Mouse (Mus musculus) heart, embryonic 12.5 days (tissue): ENCODE results near the gene Tagln3. TPM values are rescaled to one million over a fixed set of nuclear protein-coding genes. Genes with fewer than 3 reads are reported as not detected.

ENCODE experiments used
- ATAC-seq: fragments of 200-750 bp; cut with Nextera tagmentation; 2 replicates; pipeline ENCODE4 v1.8.0; 2017; ENCODE audit warnings: moderate TSS enrichment, moderate library complexity; ENCODE audit not compliant: insufficient number of reproducible peaks, low FRiP score
- H3K27ac ChIP-seq: fragments of 300-500 bp; sonication (generic); 2 replicates; pipeline ENCODE4 v1.5.1; 2016; ENCODE audit warnings: mild to moderate bottlenecking, moderate library complexity; ENCODE audit not compliant: poor library complexity, severe bottlenecking
- H3K27me3 ChIP-seq: fragments of 300-500 bp; sonication (generic); replicated peaks from 2 replicates; pipeline ENCODE4 v1.6.1; 2016; ENCODE audit warnings: mild to moderate bottlenecking, moderate library complexity
- H3K36me3 ChIP-seq: fragments of 300-500 bp; sonication (generic); 2 replicates; pipeline ENCODE4 v1.6.1; 2016; ENCODE audit warnings: mild to moderate bottlenecking, moderate library complexity
- H3K4me1 ChIP-seq: fragments of 300-500 bp; sonication (generic); replicated peaks from 2 replicates; pipeline ENCODE4 v1.6.1; 2016; ENCODE audit warnings: mild to moderate bottlenecking
- H3K4me2 ChIP-seq: fragments of 300-500 bp; sonication (generic); 2 replicates; pipeline ENCODE4 v1.6.1; 2016; ENCODE audit warnings: mild to moderate bottlenecking, moderate library complexity
- H3K4me3 ChIP-seq: fragments of 300-500 bp; sonication (generic); 2 replicates; pipeline ENCODE4 v1.5.1; 2016; ENCODE audit warnings: mild to moderate bottlenecking
- H3K9ac ChIP-seq: fragments of 300-500 bp; sonication (generic); 2 replicates; pipeline ENCODE4 v1.6.1; 2016; ENCODE audit warnings: mild to moderate bottlenecking, moderate library complexity
- H3K9me3 ChIP-seq: fragments of 300-500 bp; sonication (generic); replicated peaks from 2 replicates; pipeline ENCODE4 v1.6.1; 2016; ENCODE audit warnings: mild to moderate bottlenecking, moderate library complexity
- WGBS: fragments of 180-500 bp; shearing (Covaris S2); methylation state at CpG from one replicate; pipeline ENCODE4 v1.1.7; 2016; 5-methylcytosine and 5-hydroxymethylcytosine counted together
- polyA plus RNA-seq: library from polyadenylated mRNA; unstranded; fragments of >200 nt; fragmentation: Nextera tagmentation; extraction: Ambion mirVana; gene quantifications from 2 replicates; pipeline ENCODE4 v1.2.1, GENCODE M21; 2016

Gene Tagln3
- polyA plus RNA-seq, 1 experiment from 2014 or later = 10.0 TPM

DNA sequence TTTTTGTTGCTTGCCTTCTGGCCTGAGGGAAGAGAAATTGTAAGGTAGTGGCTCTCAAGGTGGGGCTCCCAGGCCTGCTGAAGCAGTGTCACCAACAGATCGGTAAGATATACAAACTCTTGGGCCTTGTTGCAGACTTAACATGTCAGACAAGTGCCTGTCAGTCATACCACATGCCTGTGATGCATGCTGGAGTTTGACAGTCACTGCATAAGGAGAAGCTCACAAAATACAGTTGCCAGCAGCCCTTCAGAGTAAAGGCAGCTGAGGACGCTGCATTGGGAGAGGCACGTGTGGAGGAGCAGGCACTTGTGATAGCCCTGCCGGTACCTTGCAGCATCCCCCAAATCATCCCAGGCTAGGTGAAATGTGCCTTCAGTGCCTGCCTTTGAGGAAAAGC lies 6.1 kb downstream of the Tagln3 start:
- Histone ChIP-seq H3K9me3 (no peaks in the 10 kb centered on the region), H3K9ac (no peak overlapping the region), H3K4me3 (no peak overlapping the region), H3K4me1 (peaks cover 4% of the 10 kb centered on the region; the same call in 1 of the 2 replicates), H3K27ac (no peak overlapping the region), H3K27me3 (no peaks in the 10 kb centered on the region), H3K36me3 (peaks cover 6% of the 10 kb centered on the region), H3K4me2 (no peak overlapping the region)
- no peak for ATAC-seq
- 76% methylated on average over 4 of the region's 4 CpGs for WGBS

GRCm38 (mm10) chr16:45714489-45715150 lies 9.8 kb downstream of the Tagln3 start:
- no peak overlapping the region for H3K27ac ChIP-seq
- WGBS = 69% methylated on average over 5 of the region's 5 CpGs
- peaks cover 6% of the 10 kb centered on the region for H3K36me3 ChIP-seq
- no peak overlapping the region for H3K4me3 ChIP-seq
- no peak overlapping the region for H3K4me2 ChIP-seq
- H3K9me3 ChIP-seq = no peaks in the 10 kb centered on the region
- no peaks in the 10 kb centered on the region for H3K4me1 ChIP-seq
- no peaks in the 10 kb centered on the region for H3K27me3 ChIP-seq
- no peak overlapping the region for H3K9ac ChIP-seq
- ATAC-seq = no peak

- 74% methylated on average over 1 of the region's 1 CpGs for WGBS
- H3K4me1 ChIP-seq = no peaks in the 10 kb centered on the region
- H3K4me3 ChIP-seq = no peak overlapping the region
- no peaks in the 10 kb centered on the region for H3K9me3 ChIP-seq
- no peak overlapping the region for H3K27ac ChIP-seq
- H3K27me3 ChIP-seq = no peaks in the 10 kb centered on the region
- no peak for ATAC-seq
- H3K4me2 ChIP-seq = no peak overlapping the region
- no peak overlapping the region for H3K9ac ChIP-seq
- peaks cover 6% of the 10 kb centered on the region for H3K36me3 ChIP-seq
Observed at GRCm38 (mm10) chr16:45713878-45714277, 10.5 kb downstream of the Tagln3 start.

- Histone ChIP-seq H3K27ac (no peak overlapping the region), H3K27me3 (no peaks in the 10 kb centered on the region), H3K4me3 (no peak overlapping the region), H3K9me3 (no peaks in the 10 kb centered on the region), H3K4me2 (no peak overlapping the region), H3K4me1 (no peaks in the 10 kb centered on the region), H3K9ac (no peak overlapping the region), H3K36me3 (peaks cover 6% of the 10 kb centered on the region)
- WGBS = 85% methylated on average over 5 of the region's 5 CpGs
- no peak for ATAC-seq
Observed at GRCm38 (mm10) chr16:45713261-45713660, 11.1 kb downstream of the Tagln3 start.

- Histone ChIP-seq H3K36me3 (peaks cover under 1% of the 10 kb centered on the region; the same call in 1 of the 2 replicates), H3K9ac (no peak overlapping the region), H3K9me3 (no peaks in the 10 kb centered on the region), H3K27me3 (no peaks in the 10 kb centered on the region), H3K27ac (no peak overlapping the region), H3K4me1 (no peaks in the 10 kb centered on the region), H3K4me2 (no peak overlapping the region), H3K4me3 (no peak overlapping the region)
- ATAC-seq = no peak
- WGBS = 69% methylated on average over 7 of the region's 7 CpGs
Observed at GRCm38 (mm10) chr16:45711263-45711662, 13.1 kb downstream of the Tagln3 start.

DNA sequence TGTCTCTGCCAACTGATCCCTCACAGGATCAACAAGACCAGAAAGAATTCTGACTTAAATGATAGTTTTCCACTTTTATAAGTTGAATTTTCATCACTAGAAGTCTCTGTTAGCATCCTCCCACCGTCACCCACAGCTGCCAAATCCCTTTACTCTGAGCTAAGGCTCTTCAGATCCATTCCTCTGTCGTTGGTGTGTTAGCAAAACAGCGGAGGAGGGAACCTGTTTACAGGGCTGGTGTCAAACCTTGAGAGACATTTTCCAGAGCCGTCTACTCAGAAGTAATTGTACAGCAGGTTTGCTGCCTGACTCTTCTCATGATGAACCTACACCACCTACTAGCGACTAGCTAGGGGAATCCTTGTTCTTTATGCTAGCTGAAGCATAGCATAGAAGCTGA lies 25.1 kb downstream of the Tagln3 start:
- Histone ChIP-seq H3K27ac (no peak overlapping the region), H3K36me3 (no peaks in the 10 kb centered on the region), H3K27me3 (no peaks in the 10 kb centered on the region), H3K4me3 (no peak overlapping the region), H3K4me1 (no peaks in the 10 kb centered on the region), H3K9me3 (no peaks in the 10 kb centered on the region), H3K4me2 (no peak overlapping the region), H3K9ac (no peak overlapping the region)
- ATAC-seq = no peak
- WGBS = 46% methylated on average over 5 of the region's 5 CpGs

DNA sequence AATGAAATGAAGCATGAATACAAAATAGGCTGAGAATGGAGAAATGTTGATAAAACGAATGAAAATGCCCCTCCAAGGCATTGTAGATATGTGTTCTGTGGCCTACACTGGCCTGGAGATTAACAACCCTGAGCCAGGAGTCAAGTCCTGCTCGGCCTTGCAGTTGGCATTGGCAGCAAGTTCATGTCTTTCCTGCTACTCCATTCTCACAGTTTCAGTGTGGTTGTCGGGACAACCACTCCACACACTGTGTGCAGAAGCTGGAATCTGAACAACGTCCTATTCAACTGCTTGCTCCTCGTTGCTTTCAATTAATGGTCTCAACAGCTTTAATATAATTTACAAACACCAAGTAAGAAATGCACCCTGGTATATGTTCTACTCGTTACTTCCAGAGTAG lies 26.4 kb downstream of the Tagln3 start:
- Histone ChIP-seq H3K27ac (no peak overlapping the region), H3K9me3 (no peaks in the 10 kb centered on the region), H3K4me1 (no peaks in the 10 kb centered on the region), H3K4me2 (no peak overlapping the region), H3K36me3 (no peaks in the 10 kb centered on the region), H3K27me3 (no peaks in the 10 kb centered on the region), H3K4me3 (no peak overlapping the region), H3K9ac (no peak overlapping the region)
- 75% methylated on average over 6 of the region's 6 CpGs for WGBS
- no peak for ATAC-seq

DNA sequence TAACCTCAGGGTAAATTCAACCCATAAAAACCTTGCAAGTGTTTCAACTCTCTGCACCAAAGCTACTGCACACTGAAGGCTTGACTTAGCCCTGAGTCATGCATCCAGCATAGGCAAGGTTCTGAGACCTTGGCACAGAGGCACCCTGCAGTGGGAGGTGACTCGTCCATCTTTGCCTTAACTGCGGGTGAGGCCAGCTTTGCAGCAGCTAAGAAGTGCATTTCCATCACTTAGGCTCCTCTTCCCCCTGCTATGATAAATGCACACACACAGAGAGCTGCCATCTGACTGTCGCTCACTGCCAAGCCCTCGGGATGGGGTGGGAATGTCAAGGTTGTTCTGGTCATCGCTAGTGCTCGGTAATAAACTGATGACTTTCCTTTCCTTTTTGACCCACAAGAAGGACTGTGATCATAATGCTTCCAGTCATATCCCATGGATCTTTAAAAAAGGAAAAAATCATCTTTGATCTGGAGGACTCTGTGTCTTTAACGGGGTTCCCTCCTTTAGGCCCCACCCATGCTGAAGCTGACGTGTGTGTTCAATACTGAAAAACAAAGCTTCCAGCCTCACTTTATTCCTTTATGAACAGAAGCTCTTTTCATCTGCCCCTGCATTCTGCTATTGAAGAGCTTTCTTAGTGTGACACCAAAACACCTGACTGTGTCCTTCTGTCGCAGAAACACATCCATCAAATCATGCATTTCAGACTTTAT lies 28.8 kb downstream of the Tagln3 start:
- H3K36me3 ChIP-seq = no peaks in the 10 kb centered on the region
- no peak overlapping the region for H3K9ac ChIP-seq
- H3K27me3 ChIP-seq = no peaks in the 10 kb centered on the region
- no peak overlapping the region for H3K4me2 ChIP-seq
- ATAC-seq = no peak
- WGBS = 74% methylated on average over 9 of the region's 9 CpGs
- no peaks in the 10 kb centered on the region for H3K9me3 ChIP-seq
- no peak overlapping the region for H3K27ac ChIP-seq
- H3K4me3 ChIP-seq = no peak overlapping the region
- no peaks in the 10 kb centered on the region for H3K4me1 ChIP-seq

GRCm38 (mm10) chr16:45693558-45693957 lies 30.9 kb downstream of the Tagln3 start, which contains the start of gene Tmprss7:
Gene Tmprss7, minus strand, starts transcription at chr16:45693658.
- H3K27ac ChIP-seq = no peak within 1 kb of the TSS

GRCm38 (mm10) chr16:45692851-45693250 lies 31.6 kb downstream of the Tagln3 start:
- Histone ChIP-seq H3K36me3 (no peaks in the 10 kb centered on the region), H3K9ac (no peak overlapping the region), H3K4me3 (no peak overlapping the region), H3K27ac (no peak overlapping the region), H3K4me1 (no peaks in the 10 kb centered on the region), H3K4me2 (no peak overlapping the region), H3K9me3 (no peaks in the 10 kb centered on the region), H3K27me3 (no peaks in the 10 kb centered on the region)
- WGBS = 70% methylated on average over 3 of the region's 3 CpGs
- no peak for ATAC-seq

More at GRCm38 (mm10) chr16:45693558-45693957, 30.9 kb downstream of the Tagln3 start, which contains the start of gene Tmprss7:
- WGBS = 75% methylated on average over 10 of the region's 10 CpGs
- no peak within 1 kb of the TSS for H3K4me2 ChIP-seq
- H3K9me3 ChIP-seq = no peaks in the 10 kb centered on the region
- no peaks in the 10 kb centered on the region for H3K27me3 ChIP-seq
- H3K4me3 ChIP-seq = no peak within 1 kb of the TSS
- no peak within 1 kb of the TSS for H3K9ac ChIP-seq
- H3K36me3 ChIP-seq = no peaks in the 10 kb centered on the region
- no peaks in the 10 kb centered on the region for H3K4me1 ChIP-seq
- ATAC-seq = no peak

- no peak for ATAC-seq
- Histone ChIP-seq H3K4me3 (no peak overlapping the region), H3K36me3 (no peaks in the 10 kb centered on the region), H3K27me3 (no peaks in the 10 kb centered on the region), H3K9me3 (no peaks in the 10 kb centered on the region), H3K4me1 (no peaks in the 10 kb centered on the region), H3K9ac (no peak overlapping the region), H3K27ac (no peak overlapping the region), H3K4me2 (no peak overlapping the region)
- 53% methylated on average over 4 of the region's 4 CpGs for WGBS
Observed at GRCm38 (mm10) chr16:45690178-45690577, 34.2 kb downstream of the Tagln3 start.
